Mouse (Mus musculus) midbrain, embryonic 11.5 days (tissue): ENCODE data around the gene Hmgb3. TPM values are rescaled to one million over a fixed set of nuclear protein-coding genes. Genes with fewer than 3 reads are reported as not detected.
A peak's percentile ranks its signal among the peaks of the same experiment; 100 is the strongest.

ENCODE experiments used
- ATAC-seq: fragments of 200-750 bp; cut with Nextera tagmentation; 2 replicates; pipeline ENCODE4 v1.8.0; 2017; ENCODE audit warnings: moderate TSS enrichment, moderate library complexity; ENCODE audit not compliant: low FRiP score
- DNase-seq: peaks from one replicate; pipeline ENCODE4 v3.0.0; 2015; ENCODE audit warnings: low spot score; ENCODE audit errors: missing footprints
- H3K27ac ChIP-seq: fragments of 300-500 bp; sonication (generic); 2 replicates; pipeline ENCODE4 v1.5.1; 2014; ENCODE audit warnings: low read depth, low read length
- H3K27me3 ChIP-seq: fragments of 300-500 bp; sonication (generic); 2 replicates; pipeline ENCODE4 v1.6.1; 2014; ENCODE audit warnings: mild to moderate bottlenecking, low read length, moderate library complexity, mixed read lengths; ENCODE audit not compliant: control insufficient read depth, insufficient read depth
- H3K36me3 ChIP-seq: fragments of 300-500 bp; sonication (generic); 2 replicates; pipeline ENCODE4 v1.6.1; 2014; ENCODE audit warnings: mild to moderate bottlenecking, low read length, moderate library complexity, mixed read lengths; ENCODE audit not compliant: control insufficient read depth, insufficient read depth
- H3K4me1 ChIP-seq: fragments of 300-500 bp; sonication (generic); 2 replicates; pipeline ENCODE4 v1.6.1; 2014; ENCODE audit warnings: low read length; ENCODE audit not compliant: control insufficient read depth, insufficient read depth
- H3K4me2 ChIP-seq: fragments of 300-500 bp; sonication (generic); 2 replicates; pipeline ENCODE4 v1.6.1; 2014; ENCODE audit warnings: mild to moderate bottlenecking, moderate library complexity
- H3K4me3 ChIP-seq: fragments of 300-500 bp; sonication (generic); 2 replicates; pipeline ENCODE4 v1.5.1; 2014; ENCODE audit warnings: low read depth, low read length
- H3K9ac ChIP-seq: fragments of 300-500 bp; sonication (generic); 2 replicates; pipeline ENCODE4 v1.6.1; 2014; ENCODE audit warnings: low read length
- H3K9me3 ChIP-seq: fragments of 300-500 bp; sonication (generic); 2 replicates; pipeline ENCODE4 v1.6.1; 2016; ENCODE audit warnings: low read length; ENCODE audit not compliant: control insufficient read depth
- WGBS: fragments of 180-500 bp; shearing (Covaris S2); extraction: QIAGEN DNeasy Blood & Tissue Kit; methylation state at CpG from one replicate; pipeline ENCODE4 v1.1.7; 2014; 5-methylcytosine and 5-hydroxymethylcytosine counted together
- polyA plus RNA-seq: library from polyadenylated mRNA; unstranded; fragments of >200 nt; fragmentation: Nextera tagmentation; extraction: Ambion mirVana; gene quantifications from 2 replicates; pipeline ENCODE4 v1.2.1, GENCODE M21; 2014

Gene Hmgb3
- polyA plus RNA-seq, 1 experiment from 2014 or later: 675 TPM

- ATAC-seq: no peak
Measured at GRCm38 (mm10) chrX:71532635-71533034, 23.1 kb upstream of the Hmgb3 start.

GRCm38 (mm10) chrX:71534102-71534501, 21.6 kb upstream of the Hmgb3 start:
- 86% methylated on average over 5 of the region's 5 CpGs for WGBS
- Histone ChIP-seq H3K36me3 (no peaks in the 10 kb centered on the region), H3K4me3 (no peak overlapping the region), H3K27me3 (no peaks in the 10 kb centered on the region), H3K9ac (no peak overlapping the region), H3K9me3 (no peaks in the 10 kb centered on the region), H3K27ac (no peak overlapping the region), H3K4me1 (no peaks in the 10 kb centered on the region), H3K4me2 (no peak overlapping the region)
- DNase-seq (no peak), ATAC-seq (no peak)

More at GRCm38 (mm10) chrX:71532635-71533034, 23.1 kb upstream of the Hmgb3 start:
- H3K36me3 ChIP-seq: no peaks in the 10 kb centered on the region
- DNase-seq: no peak
- H3K27me3 ChIP-seq: no peaks in the 10 kb centered on the region
- H3K4me3 ChIP-seq: no peak overlapping the region
- no peaks in the 10 kb centered on the region for H3K4me1 ChIP-seq
- no peak overlapping the region for H3K27ac ChIP-seq
- H3K9ac ChIP-seq: no peak overlapping the region
- H3K4me2 ChIP-seq: no peak overlapping the region
- H3K9me3 ChIP-seq: no peaks in the 10 kb centered on the region
- WGBS: 76% methylated on average over 3 of the region's 3 CpGs

DNA sequence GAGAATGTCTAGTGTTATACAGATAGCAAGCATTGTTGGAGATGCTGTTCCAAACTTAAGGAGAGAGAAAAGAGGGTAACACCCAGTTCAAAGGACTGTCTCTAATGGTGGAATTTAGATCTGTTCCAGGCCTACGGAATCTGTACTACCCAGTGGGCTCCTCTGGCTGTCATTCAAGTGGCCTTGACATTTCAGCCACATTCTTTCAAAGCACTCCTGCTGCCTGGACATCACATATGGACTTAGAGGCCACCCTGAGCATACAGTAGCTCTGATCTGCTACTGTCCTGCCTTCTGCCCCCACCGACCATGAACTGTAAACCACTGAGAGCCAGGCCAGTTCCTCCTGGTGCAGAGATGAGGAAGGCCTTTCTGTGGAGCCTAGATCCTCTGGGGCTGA, 17.9 kb upstream of the Hmgb3 start:
- 89% methylated on average over 2 of the region's 2 CpGs for WGBS
- no peak overlapping the region for H3K4me2 ChIP-seq
- H3K27me3 ChIP-seq: no peaks in the 10 kb centered on the region
- no peak for DNase-seq
- ATAC-seq: no peak
- no peaks in the 10 kb centered on the region for H3K9me3 ChIP-seq
- no peak overlapping the region for H3K9ac ChIP-seq
- no peaks in the 10 kb centered on the region for H3K4me1 ChIP-seq
- H3K27ac ChIP-seq: no peak overlapping the region
- H3K4me3 ChIP-seq: no peak overlapping the region
- no peaks in the 10 kb centered on the region for H3K36me3 ChIP-seq

DNA sequence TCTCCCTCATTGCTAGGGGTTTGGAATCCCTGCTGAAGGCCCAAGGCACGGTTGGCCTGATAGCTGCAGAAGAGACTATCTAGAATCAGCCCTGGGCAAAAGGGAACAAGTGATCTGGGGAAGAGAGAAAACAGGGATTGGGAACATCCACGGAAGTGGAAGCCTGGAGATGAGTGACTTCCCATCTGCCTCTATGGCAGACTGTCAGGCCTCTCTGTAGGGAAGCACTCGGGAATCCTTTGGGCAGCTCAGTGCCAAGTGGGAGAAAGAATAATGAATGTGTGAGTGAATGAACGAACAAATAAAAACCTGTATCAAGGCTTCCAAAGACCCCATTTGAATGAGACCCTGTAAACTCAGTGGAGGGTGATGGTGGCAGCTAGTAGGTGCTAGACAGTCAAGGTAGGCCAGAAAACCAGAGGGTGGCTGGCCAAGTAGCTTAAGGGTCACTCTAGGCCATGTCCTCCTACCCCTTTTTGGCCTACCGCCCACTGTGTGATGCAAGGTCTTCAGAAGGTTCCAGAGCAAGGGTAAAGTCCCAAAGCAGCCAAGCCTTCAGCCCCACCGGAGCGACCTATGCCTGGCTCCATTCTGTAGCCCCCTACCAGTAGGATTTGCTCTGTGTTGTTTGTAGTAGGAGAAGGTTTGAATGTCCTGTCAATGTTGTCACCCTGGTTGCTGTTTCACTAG, 14.8 kb upstream of the Hmgb3 start:
- H3K27me3 ChIP-seq: no peaks in the 10 kb centered on the region
- no peak overlapping the region for H3K27ac ChIP-seq
- no peak overlapping the region for H3K4me3 ChIP-seq
- no peaks in the 10 kb centered on the region for H3K36me3 ChIP-seq
- H3K9ac ChIP-seq: no peak overlapping the region
- no peaks in the 10 kb centered on the region for H3K4me1 ChIP-seq
- WGBS: 78% methylated on average over 7 of the region's 7 CpGs
- no peaks in the 10 kb centered on the region for H3K9me3 ChIP-seq
- DNase-seq: no peak
- no peak for ATAC-seq
- H3K4me2 ChIP-seq: no peak overlapping the region

GRCm38 (mm10) chrX:71544731-71545130, 11.0 kb upstream of the Hmgb3 start:
- H3K27ac ChIP-seq: no peak overlapping the region
- 73% methylated on average over 5 of the region's 5 CpGs for WGBS
- no peak overlapping the region for H3K9ac ChIP-seq
- DNase-seq (no peak), ATAC-seq (no peak)
- H3K36me3 ChIP-seq: no peaks in the 10 kb centered on the region
- no peaks in the 10 kb centered on the region for H3K9me3 ChIP-seq
- H3K4me2 ChIP-seq: no peak overlapping the region
- H3K4me3 ChIP-seq: no peak overlapping the region
- no peaks in the 10 kb centered on the region for H3K4me1 ChIP-seq
- H3K27me3 ChIP-seq: no peaks in the 10 kb centered on the region

- 85% methylated on average over 2 of the region's 2 CpGs for WGBS
- DNase-seq (no peak), ATAC-seq (no peak)
- Histone ChIP-seq H3K36me3 (no peaks in the 10 kb centered on the region), H3K27me3 (no peaks in the 10 kb centered on the region), H3K4me1 (no peaks in the 10 kb centered on the region), H3K4me2 (no peak overlapping the region), H3K9me3 (no peaks in the 10 kb centered on the region), H3K4me3 (no peak overlapping the region), H3K9ac (no peak overlapping the region), H3K27ac (no peak overlapping the region)
Measured at GRCm38 (mm10) chrX:71545163-71545562, 10.6 kb upstream of the Hmgb3 start.

DNA sequence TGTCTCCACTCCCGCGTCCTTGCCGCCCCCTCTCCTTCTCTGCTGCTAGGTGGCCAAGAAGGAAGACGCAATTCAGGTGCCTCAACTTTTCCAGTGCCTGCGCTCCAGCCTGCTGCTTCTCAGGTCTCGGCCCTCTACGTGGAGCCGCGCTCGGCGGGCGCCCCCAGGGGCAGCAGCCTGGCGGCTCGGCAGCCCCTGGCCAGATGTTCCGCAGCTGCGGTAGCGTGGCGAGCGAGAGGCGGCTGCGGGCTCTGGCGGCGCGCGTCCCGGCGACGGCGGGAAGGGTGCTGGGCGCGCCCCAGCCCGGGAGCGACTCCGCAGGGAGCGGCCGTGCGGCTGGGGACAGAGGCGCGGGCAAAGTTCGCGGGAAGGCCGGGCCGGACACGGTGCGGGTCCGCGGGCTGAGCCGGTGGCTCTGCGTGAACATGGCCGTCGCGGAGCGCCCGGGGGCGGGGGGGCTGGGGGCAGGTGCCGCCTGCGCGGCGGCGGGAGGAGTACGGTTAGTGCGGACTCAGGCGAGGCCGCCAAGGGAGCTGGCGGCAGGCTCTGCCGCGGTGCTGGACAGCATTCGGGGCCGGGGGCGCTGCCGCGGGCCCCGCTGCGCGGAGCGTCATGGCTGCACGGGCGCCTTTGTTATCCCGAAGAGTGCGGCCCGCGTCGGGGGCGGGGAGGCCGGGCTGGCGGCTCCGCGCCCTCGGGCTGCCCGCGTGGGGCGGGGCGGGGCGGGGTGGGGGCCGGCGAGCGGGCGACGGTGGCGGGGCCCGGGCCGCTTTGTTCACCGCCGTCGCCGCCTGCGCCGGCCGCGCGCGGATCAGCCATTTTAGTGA, 610 bp downstream of the Hmgb3 start:
- DNase-seq: peak; percentile 87
- Histone ChIP-seq H3K4me1 (no peaks in the 10 kb centered on the region), H3K36me3 (no peaks in the 10 kb centered on the region), H3K4me3 (peak overlapping the region; percentile 74), H3K27ac (peak overlapping the region; percentile 95), H3K9ac (peak overlapping the region; percentile 96), H3K9me3 (no peaks in the 10 kb centered on the region), H3K4me2 (peak overlapping the region; percentile 26), H3K27me3 (no peaks in the 10 kb centered on the region)
- WGBS: 21% methylated on average over 52 of the region's 112 CpGs
- ATAC-seq: peak; percentile 65

DNA sequence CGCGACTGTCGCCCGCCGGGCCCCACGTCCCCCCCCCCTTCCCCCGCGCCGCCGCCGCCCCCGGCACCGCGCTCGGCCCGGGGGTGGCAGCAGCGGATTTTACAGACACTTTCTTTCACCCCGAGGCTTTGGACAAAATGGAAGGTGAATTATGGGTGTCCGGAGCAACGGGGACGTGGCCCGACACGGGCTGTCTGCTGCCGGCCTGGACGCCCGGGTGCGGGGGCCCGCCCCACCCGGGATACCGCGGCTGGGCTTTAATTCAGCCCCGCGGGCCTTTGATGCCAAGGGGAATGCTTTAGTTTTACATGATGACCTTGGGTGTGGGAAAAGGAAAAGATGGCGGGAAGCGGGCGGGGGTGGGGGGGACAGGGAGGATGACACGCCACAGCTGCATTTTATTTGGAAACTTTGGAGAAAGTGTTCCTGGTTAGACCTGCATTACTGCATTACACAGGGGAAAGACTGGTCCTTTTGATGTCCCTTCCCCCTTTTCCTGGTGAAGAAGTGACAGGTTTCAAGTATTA, 1.3 kb downstream of the Hmgb3 start:
- 22% methylated on average over 20 of the region's 37 CpGs for WGBS
- H3K36me3 ChIP-seq: no peaks in the 10 kb centered on the region
- H3K4me1 ChIP-seq: no peaks in the 10 kb centered on the region
- H3K27me3 ChIP-seq: no peaks in the 10 kb centered on the region
- peak overlapping the region; percentile 95 for H3K27ac ChIP-seq
- DNase-seq (peak; percentile 89), ATAC-seq (peak; percentile 10; the same call in 1 of the 2 replicates)
- peak overlapping the region; percentile 96 for H3K9ac ChIP-seq
- peak overlapping the region; percentile 56 for H3K4me2 ChIP-seq
- peak overlapping the region; percentile 74 for H3K4me3 ChIP-seq
- H3K9me3 ChIP-seq: no peaks in the 10 kb centered on the region

- no peak for ATAC-seq
- no peak overlapping the region for H3K9ac ChIP-seq
- H3K4me2 ChIP-seq: no peak overlapping the region
- no peaks in the 10 kb centered on the region for H3K9me3 ChIP-seq
- no peak overlapping the region for H3K4me3 ChIP-seq
- 78% methylated on average over 2 of the region's 2 CpGs for WGBS
- H3K4me1 ChIP-seq: no peaks in the 10 kb centered on the region
- no peak overlapping the region for H3K27ac ChIP-seq
- no peak for DNase-seq
- H3K27me3 ChIP-seq: no peaks in the 10 kb centered on the region
- H3K36me3 ChIP-seq: no peaks in the 10 kb centered on the region
Measured at GRCm38 (mm10) chrX:71559336-71559735, 3.6 kb downstream of the Hmgb3 start.
